Mouse (Mus musculus): Measurements from ENCODE around the gene Knop1. TPM values are rescaled to one million over a fixed set of nuclear protein-coding genes. Genes with fewer than 3 reads are reported as not detected.

Knop1 gene
- polyA plus RNA-seq, 1 experiment from 2014 or later = 135 TPM

- no peak overlapping the region for H3K4me3 ChIP-seq
- H3K27me3 ChIP-seq = no peaks in the 10 kb centered on the region
- no peak; the same call in 1 of the 2 replicates for ATAC-seq (ENCODE audit: insufficient number of reproducible peaks, insufficient read depth, low FRiP score, low TSS enrichment, low read depth)
- H3K36me3 ChIP-seq = no peaks in the 10 kb centered on the region
- no peak overlapping the region for H3K9ac ChIP-seq
- peak overlapping the region; percentile 64; the same call in 1 of the 2 replicates for H3K27ac ChIP-seq
- no peak overlapping the region for H3K4me2 ChIP-seq
- peaks cover 19% of the 10 kb centered on the region for H3K4me1 ChIP-seq
- WGBS = 76% methylated on average over 3 of the region's 3 CpGs
- no peaks in the 10 kb centered on the region; the same call in 1 of the 2 replicates for H3K9me3 ChIP-seq
Observed at GRCm38 (mm10) chr7:118879466-118880029, 23.5 kb upstream of the Knop1 start.

GRCm38 (mm10) chr7:118865362-118865761 lies 9.3 kb upstream of the Knop1 start:
- no peaks in the 10 kb centered on the region for H3K36me3 ChIP-seq
- H3K27me3 ChIP-seq = no peaks in the 10 kb centered on the region
- H3K27ac ChIP-seq = no peak overlapping the region
- H3K9ac ChIP-seq = no peak overlapping the region
- no peaks in the 10 kb centered on the region for H3K4me1 ChIP-seq
- WGBS = 78% methylated on average over 2 of the region's 2 CpGs
- H3K4me3 ChIP-seq = no peak overlapping the region
- no peak overlapping the region for H3K4me2 ChIP-seq
- no peaks in the 10 kb centered on the region for H3K9me3 ChIP-seq
- no peak for ATAC-seq (ENCODE audit: insufficient number of reproducible peaks, insufficient read depth, low FRiP score, low TSS enrichment, low read depth)

GRCm38 (mm10) chr7:118858640-118859039 lies 2.6 kb upstream of the Knop1 start:
- H3K9ac ChIP-seq = no peak overlapping the region
- no peaks in the 10 kb centered on the region; the same call in 1 of the 2 replicates for H3K36me3 ChIP-seq
- no peaks in the 10 kb centered on the region for H3K27me3 ChIP-seq
- no peak overlapping the region for H3K4me2 ChIP-seq
- H3K4me3 ChIP-seq = no peak overlapping the region
- peaks cover 17% of the 10 kb centered on the region for H3K4me1 ChIP-seq
- H3K9me3 ChIP-seq = no peaks in the 10 kb centered on the region
- H3K27ac ChIP-seq = no peak overlapping the region
- WGBS = 82% methylated on average over 1 of the region's 1 CpGs
- no peak for ATAC-seq (ENCODE audit: insufficient number of reproducible peaks, insufficient read depth, low FRiP score, low TSS enrichment, low read depth)

- under 1% methylated on average over 57 of the region's 57 CpGs for WGBS
- peaks cover 32% of the 10 kb centered on the region for H3K36me3 ChIP-seq
Observed at GRCm38 (mm10) chr7:118855171-118855876, 730 bp downstream of the Knop1 start, which contains the start of gene Iqck. Iqck (plus strand) TSS chr7:118855752.

GRCm38 (mm10) chr7:118854606-118855005 lies 1.4 kb downstream of the Knop1 start:
- peak overlapping the region; percentile 86 for H3K4me3 ChIP-seq
- H3K9ac ChIP-seq = peak overlapping the region; percentile 83
- H3K36me3 ChIP-seq = peaks cover 39% of the 10 kb centered on the region
- no peaks in the 10 kb centered on the region for H3K27me3 ChIP-seq
- H3K4me2 ChIP-seq = peak overlapping the region; percentile 82
- WGBS = 17% methylated on average over 3 of the region's 3 CpGs
- peaks cover 17% of the 10 kb centered on the region for H3K4me1 ChIP-seq
- no peak for ATAC-seq (ENCODE audit: insufficient number of reproducible peaks, insufficient read depth, low FRiP score, low TSS enrichment, low read depth)
- H3K27ac ChIP-seq = no peak overlapping the region
- no peaks in the 10 kb centered on the region for H3K9me3 ChIP-seq

More at GRCm38 (mm10) chr7:118855171-118855876, 730 bp downstream of the Knop1 start, which contains the start of gene Iqck:
- peak within 1 kb of the TSS; percentile 83 for H3K9ac ChIP-seq
- H3K27ac ChIP-seq = peak within 1 kb of the TSS; percentile 69; the same call in 1 of the 2 replicates
- H3K27me3 ChIP-seq = no peaks in the 10 kb centered on the region
- H3K4me2 ChIP-seq = peak within 1 kb of the TSS; percentile 82
- no peaks in the 10 kb centered on the region for H3K9me3 ChIP-seq
- peak; percentile 87 for ATAC-seq (ENCODE audit: insufficient number of reproducible peaks, insufficient read depth, low FRiP score, low TSS enrichment, low read depth)
- H3K4me1 ChIP-seq = peaks cover 17% of the 10 kb centered on the region
- H3K4me3 ChIP-seq = peak within 1 kb of the TSS; percentile 86

GRCm38 (mm10) chr7:118852611-118853010 lies 3.4 kb downstream of the Knop1 start:
- Histone ChIP-seq H3K36me3 (peaks cover 59% of the 10 kb centered on the region), H3K4me2 (no peak overlapping the region), H3K27ac (no peak overlapping the region), H3K4me3 (no peak overlapping the region), H3K4me1 (peaks cover 19% of the 10 kb centered on the region), H3K9me3 (no peaks in the 10 kb centered on the region), H3K27me3 (no peaks in the 10 kb centered on the region), H3K9ac (no peak overlapping the region)
- 85% methylated on average over 4 of the region's 4 CpGs for WGBS
- ATAC-seq (ENCODE audit: insufficient number of reproducible peaks, insufficient read depth, low FRiP score, low TSS enrichment, low read depth) = no peak

GRCm38 (mm10) chr7:118851571-118851970 lies 4.5 kb downstream of the Knop1 start:
- peaks cover 69% of the 10 kb centered on the region for H3K36me3 ChIP-seq
- WGBS = 83% methylated on average over 7 of the region's 7 CpGs
- no peak for ATAC-seq (ENCODE audit: insufficient number of reproducible peaks, insufficient read depth, low FRiP score, low TSS enrichment, low read depth)

GRCm38 (mm10) chr7:118850676-118851290 lies 5.3 kb downstream of the Knop1 start:
- no peaks in the 10 kb centered on the region for H3K9me3 ChIP-seq
- H3K27me3 ChIP-seq = no peaks in the 10 kb centered on the region
- 78% methylated on average over 9 of the region's 9 CpGs for WGBS
- peaks cover 77% of the 10 kb centered on the region for H3K36me3 ChIP-seq
- ATAC-seq (ENCODE audit: insufficient number of reproducible peaks, insufficient read depth, low FRiP score, low TSS enrichment, low read depth) = no peak
- no peak overlapping the region for H3K9ac ChIP-seq
- no peak overlapping the region for H3K27ac ChIP-seq
- H3K4me2 ChIP-seq = no peak overlapping the region
- H3K4me3 ChIP-seq = no peak overlapping the region
- peaks cover 15% of the 10 kb centered on the region for H3K4me1 ChIP-seq

More at GRCm38 (mm10) chr7:118851571-118851970, 4.5 kb downstream of the Knop1 start:
- no peak overlapping the region for H3K9ac ChIP-seq
- no peak overlapping the region for H3K27ac ChIP-seq
- H3K27me3 ChIP-seq = no peaks in the 10 kb centered on the region
- no peak overlapping the region for H3K4me2 ChIP-seq
- peaks cover 19% of the 10 kb centered on the region for H3K4me1 ChIP-seq
- no peaks in the 10 kb centered on the region for H3K9me3 ChIP-seq
- no peak overlapping the region for H3K4me3 ChIP-seq

- Histone ChIP-seq H3K4me2 (no peak overlapping the region), H3K36me3 (peaks cover 87% of the 10 kb centered on the region), H3K9ac (no peak overlapping the region), H3K4me1 (peaks cover 12% of the 10 kb centered on the region), H3K9me3 (no peaks in the 10 kb centered on the region), H3K4me3 (no peak overlapping the region), H3K27ac (no peak overlapping the region), H3K27me3 (no peaks in the 10 kb centered on the region)
- WGBS = 85% methylated on average over 5 of the region's 5 CpGs
- ATAC-seq (ENCODE audit: insufficient number of reproducible peaks, insufficient read depth, low FRiP score, low TSS enrichment, low read depth) = no peak
Observed at GRCm38 (mm10) chr7:118849543-118850250, 6.4 kb downstream of the Knop1 start.

- Histone ChIP-seq H3K4me1 (0 out of 2 replicates have a peak, but pooled peaks cover 3% of the 10 kb centered on the region), H3K36me3 (peaks cover 96% of the 10 kb centered on the region), H3K27me3 (no peaks in the 10 kb centered on the region), H3K27ac (no peak overlapping the region), H3K9ac (no peak overlapping the region), H3K4me2 (no peak overlapping the region), H3K9me3 (no peaks in the 10 kb centered on the region), H3K4me3 (no peak overlapping the region)
- no peak for ATAC-seq (ENCODE audit: insufficient number of reproducible peaks, insufficient read depth, low FRiP score, low TSS enrichment, low read depth)
- WGBS = 74% methylated on average over 10 of the region's 10 CpGs
Observed at GRCm38 (mm10) chr7:118848796-118849195, 7.3 kb downstream of the Knop1 start.

- H3K9ac ChIP-seq = no peak overlapping the region
- no peaks in the 10 kb centered on the region for H3K9me3 ChIP-seq
- ATAC-seq (ENCODE audit: insufficient number of reproducible peaks, insufficient read depth, low FRiP score, low TSS enrichment, low read depth) = no peak
- H3K27ac ChIP-seq = no peak overlapping the region
- no peak overlapping the region for H3K4me3 ChIP-seq
- WGBS = 93% methylated on average over 4 of the region's 4 CpGs
- peaks cover 98% of the 10 kb centered on the region for H3K36me3 ChIP-seq
- 0 out of 2 replicates have a peak, but pooled peaks cover 7% of the 10 kb centered on the region for H3K4me1 ChIP-seq
- no peak overlapping the region for H3K4me2 ChIP-seq
- H3K27me3 ChIP-seq = no peaks in the 10 kb centered on the region
Observed at GRCm38 (mm10) chr7:118846329-118846728, 9.7 kb downstream of the Knop1 start.

Measured in embryonic facial prominence, embryonic 13.5 days (tissue).